Mouse (Mus musculus): ENCODE data around the gene Dpm2.
A peak's percentile ranks its signal among the peaks of the same experiment; 100 is the strongest.

Gene Dpm2

DNA sequence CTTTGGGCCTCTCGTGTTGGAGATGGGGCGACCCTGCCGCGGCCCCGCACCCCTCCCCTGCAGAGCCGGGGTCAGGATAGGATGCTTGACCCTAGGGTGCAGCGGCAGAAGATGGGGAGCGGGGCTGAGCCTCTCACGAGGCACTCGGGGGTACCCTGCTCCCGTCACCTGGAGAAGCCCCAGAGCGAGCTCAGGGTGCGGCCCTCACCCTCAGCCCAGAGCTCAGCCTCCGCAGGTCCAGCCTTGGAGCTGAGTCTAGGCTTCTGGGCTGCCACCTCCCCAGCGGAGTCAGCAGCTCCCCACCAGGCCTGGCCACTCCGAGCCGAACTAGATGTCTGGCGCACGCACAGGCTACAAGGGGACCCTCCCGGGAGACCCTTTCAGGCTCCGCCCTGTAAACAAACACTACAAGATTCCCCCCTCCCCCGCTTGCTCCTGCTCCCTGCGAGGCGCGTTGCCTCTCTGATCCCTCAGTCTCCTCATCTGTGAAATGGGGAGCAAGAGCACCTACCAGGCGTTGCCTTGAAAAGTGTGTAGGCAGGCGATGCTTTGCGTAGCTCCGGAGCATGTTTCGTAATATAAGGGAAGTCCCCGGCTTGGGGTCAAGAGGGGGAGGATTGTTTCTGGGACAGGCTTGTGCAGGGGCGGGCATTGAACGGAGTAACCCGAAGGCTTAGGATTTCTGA lies 36.7 kb downstream of the Dpm2 start:
- DNase-seq (ENCODE audit: low read depth, low spot score), result peak; percentile 64
- H3K27me3 ChIP-seq (ENCODE audit: control insufficient read depth, insufficient read depth, low read length, poor library complexity, severe bottlenecking), result no peaks in the 10 kb centered on the region
- no peaks in the 10 kb centered on the region for H3K36me3 ChIP-seq (ENCODE audit: control insufficient read depth, insufficient read depth, low read length, poor library complexity, severe bottlenecking)

DNA sequence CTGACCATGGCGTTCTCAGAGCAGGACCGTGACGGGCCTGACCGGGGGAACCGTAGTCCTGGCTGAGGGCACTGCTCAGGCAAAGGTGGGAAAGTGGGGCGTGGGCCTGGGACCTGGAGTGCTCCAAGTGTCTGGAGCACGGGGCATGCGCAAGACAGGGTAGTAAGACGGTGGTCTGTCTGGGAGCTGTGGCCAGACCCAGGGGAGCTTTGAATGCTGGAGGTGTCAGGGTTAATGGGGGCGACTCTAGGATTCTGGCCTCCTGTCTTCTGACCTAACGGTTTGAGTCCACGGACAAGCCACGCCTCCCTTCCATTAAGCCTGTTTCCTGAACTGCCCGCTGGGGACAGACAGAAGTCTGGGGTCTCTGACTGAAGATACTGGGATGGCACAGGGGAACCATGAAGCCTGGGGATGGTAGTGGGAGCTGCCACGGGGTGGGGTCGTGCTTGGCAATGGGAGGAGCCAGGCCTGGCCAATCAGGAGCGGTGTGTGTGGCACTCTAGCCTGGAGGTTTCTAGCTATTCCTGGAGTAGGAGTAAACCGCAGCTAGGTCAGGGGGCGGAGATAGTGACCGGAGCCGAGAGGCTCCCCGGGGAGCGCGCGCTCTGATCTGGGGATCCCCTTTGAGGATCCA lies 37.6 kb downstream of the Dpm2 start:
- H3K27me3 ChIP-seq (ENCODE audit: control insufficient read depth, insufficient read depth, low read length, poor library complexity, severe bottlenecking), result no peaks in the 10 kb centered on the region
- DNase-seq (ENCODE audit: low read depth, low spot score), result peak; percentile 73
- no peaks in the 10 kb centered on the region for H3K36me3 ChIP-seq (ENCODE audit: control insufficient read depth, insufficient read depth, low read length, poor library complexity, severe bottlenecking)

DNA sequence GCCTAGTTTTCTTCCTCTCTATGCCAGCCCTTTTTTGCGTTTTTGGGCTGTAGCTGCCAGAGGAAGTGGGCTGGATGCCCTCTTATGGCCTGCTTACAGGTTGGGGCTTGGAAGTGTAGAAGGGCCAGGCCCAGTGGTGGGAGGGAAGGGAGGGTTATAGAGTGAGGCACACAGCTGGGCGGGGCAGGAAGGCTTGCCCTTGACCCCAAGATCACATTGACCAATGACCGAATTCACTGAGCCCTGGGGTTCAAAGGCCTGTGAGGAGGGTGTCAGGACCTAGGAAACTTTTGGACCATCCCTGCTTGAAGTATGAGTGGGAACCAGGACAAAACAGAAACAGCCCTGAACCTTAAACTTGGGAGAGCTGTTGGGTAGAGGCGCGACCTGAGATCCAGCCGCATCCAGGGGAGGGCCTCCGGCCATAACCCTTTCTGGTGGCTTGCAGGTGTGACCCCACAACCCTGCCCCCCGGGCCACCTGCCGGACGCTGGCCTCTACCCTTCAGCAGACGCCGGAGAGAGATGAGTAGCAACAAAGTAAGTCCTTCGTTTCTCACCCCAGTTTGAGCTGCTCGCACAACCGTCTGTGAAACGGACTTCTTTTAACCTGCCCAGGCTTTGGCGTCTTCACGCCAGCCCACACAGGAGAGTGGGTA lies 38.2 kb downstream of the Dpm2 start:
- DNase-seq (ENCODE audit: low read depth, low spot score), result no peak
- Histone ChIP-seq H3K36me3 (ENCODE audit: control insufficient read depth, insufficient read depth, low read length, poor library complexity, severe bottlenecking) (no peaks in the 10 kb centered on the region), H3K27me3 (ENCODE audit: control insufficient read depth, insufficient read depth, low read length, poor library complexity, severe bottlenecking) (no peaks in the 10 kb centered on the region)

DNA sequence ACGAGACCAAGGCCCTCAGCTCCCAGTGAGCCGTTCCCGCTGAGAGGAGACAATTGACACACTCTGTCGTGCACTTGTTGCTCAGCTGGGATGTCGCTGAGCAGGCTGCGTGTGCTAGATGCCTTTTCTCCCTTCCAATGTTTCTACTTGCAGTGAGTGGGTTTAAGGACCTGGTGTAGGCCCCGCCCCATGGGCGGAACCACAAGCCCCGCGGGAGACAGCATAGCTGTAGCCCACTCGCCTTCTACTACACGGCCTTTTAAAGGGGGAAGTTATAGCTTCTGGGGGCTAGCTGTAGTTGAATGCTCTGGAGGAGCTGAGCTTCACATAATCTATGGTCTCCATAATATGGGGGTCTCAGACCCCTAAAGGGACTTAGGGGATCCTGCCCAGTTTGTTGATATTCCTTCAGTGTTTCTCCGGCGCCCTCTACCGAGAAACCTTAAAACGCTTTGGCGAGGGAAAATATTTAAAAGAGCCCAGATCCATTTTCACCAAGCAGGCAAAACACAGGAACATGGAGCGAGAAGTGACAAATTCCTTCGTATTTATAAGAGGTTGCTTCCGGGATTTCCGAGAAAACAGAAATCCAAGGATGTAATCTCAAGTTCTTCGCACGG lies 40.1 kb downstream of the Dpm2 start:
- no peaks in the 10 kb centered on the region for H3K27me3 ChIP-seq (ENCODE audit: control insufficient read depth, insufficient read depth, low read length, poor library complexity, severe bottlenecking)
- DNase-seq (ENCODE audit: low read depth, low spot score), result peak; percentile 42
- H3K36me3 ChIP-seq (ENCODE audit: control insufficient read depth, insufficient read depth, low read length, poor library complexity, severe bottlenecking), result no peaks in the 10 kb centered on the region

DNA sequence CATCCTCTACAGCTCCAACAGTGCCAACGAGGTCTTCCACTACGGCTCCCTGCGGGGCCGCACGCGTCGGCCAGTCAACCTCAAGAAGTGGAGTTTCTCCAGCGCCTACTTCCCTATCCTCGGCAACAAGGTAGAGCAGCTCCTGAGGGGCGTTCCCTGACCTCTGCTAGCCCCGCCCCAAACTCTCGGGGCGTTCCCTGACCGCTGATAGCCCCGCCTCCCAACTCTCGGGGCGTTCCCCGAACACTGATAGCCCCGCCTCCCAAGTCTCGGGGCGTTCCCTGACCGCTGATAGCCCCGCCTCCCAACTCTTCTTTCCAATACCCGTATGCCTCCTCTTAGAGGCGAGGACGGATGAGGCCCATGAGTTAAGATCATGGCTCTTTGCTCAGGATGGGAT lies 41.6 kb downstream of the Dpm2 start:
- Histone ChIP-seq H3K27me3 (ENCODE audit: control insufficient read depth, insufficient read depth, low read length, poor library complexity, severe bottlenecking) (no peaks in the 10 kb centered on the region), H3K36me3 (ENCODE audit: control insufficient read depth, insufficient read depth, low read length, poor library complexity, severe bottlenecking) (no peaks in the 10 kb centered on the region)
- no peak for DNase-seq (ENCODE audit: low read depth, low spot score)

DNA sequence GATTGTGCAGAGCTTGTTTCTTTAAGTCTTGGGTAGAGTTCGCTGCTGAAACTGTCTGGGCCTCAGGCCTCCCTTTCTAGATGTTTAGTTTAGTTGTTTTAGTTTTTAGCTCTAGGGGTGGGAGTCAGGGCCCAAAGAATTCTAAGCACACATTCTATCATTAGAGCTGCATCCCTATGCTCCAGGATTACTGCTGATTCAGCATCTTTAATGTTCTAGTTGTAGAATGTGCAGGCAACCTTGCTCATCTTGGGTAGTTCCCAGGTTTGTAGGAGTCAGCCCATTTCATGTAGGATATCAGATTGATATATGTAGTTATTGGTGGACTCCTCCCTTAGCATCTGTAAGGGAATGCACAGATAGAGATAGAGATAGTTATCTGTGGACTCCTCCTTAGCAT lies 46.5 kb downstream of the Dpm2 start:
- no peak for DNase-seq (ENCODE audit: low read depth, low spot score)
- Histone ChIP-seq H3K36me3 (ENCODE audit: control insufficient read depth, insufficient read depth, low read length, poor library complexity, severe bottlenecking) (no peaks in the 10 kb centered on the region), H3K27me3 (ENCODE audit: control insufficient read depth, insufficient read depth, low read length, poor library complexity, severe bottlenecking) (no peaks in the 10 kb centered on the region)

DNA sequence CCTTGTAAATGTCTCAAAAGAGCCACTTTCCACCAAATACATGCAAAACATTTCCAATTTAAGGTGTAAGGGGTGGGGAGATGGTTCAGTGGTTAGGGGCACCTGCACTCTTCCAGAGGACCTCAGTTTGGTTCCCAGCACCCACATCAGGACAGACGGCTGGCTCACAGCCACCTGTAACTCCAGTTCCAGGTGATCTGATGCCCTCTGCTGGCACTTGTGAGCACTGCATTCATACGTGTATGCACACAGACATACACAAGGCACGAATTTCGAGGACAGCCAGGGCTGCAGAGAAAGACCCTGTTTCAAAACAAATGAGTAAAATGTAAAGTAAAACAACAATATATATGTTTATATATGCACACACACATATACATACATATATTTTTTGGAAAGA lies 46.9 kb downstream of the Dpm2 start:
- Histone ChIP-seq H3K27me3 (ENCODE audit: control insufficient read depth, insufficient read depth, low read length, poor library complexity, severe bottlenecking) (no peaks in the 10 kb centered on the region), H3K36me3 (ENCODE audit: control insufficient read depth, insufficient read depth, low read length, poor library complexity, severe bottlenecking) (no peaks in the 10 kb centered on the region)
- DNase-seq (ENCODE audit: low read depth, low spot score), result peak; percentile 35

DNA sequence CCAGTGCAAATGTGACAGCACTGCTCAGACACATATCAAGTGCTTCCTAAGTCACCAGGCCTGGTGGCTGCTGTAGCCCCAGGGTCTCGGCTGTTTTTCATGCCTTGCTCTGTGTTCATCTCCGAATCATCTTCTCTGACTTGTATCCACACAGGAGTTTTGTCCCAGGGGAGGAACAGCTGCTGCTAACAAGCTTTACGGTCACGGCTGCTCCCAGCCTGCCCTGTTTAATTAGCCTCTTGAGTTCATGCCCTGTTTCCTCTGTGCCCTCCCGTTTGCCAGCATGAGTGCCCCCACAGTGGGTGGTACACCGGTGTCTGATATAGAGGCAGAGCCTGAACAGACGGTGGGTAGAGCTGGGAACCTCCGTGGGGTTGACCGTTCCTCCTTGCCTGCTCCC lies 47.4 kb downstream of the Dpm2 start:
- no peaks in the 10 kb centered on the region for H3K27me3 ChIP-seq (ENCODE audit: control insufficient read depth, insufficient read depth, low read length, poor library complexity, severe bottlenecking)
- H3K36me3 ChIP-seq (ENCODE audit: control insufficient read depth, insufficient read depth, low read length, poor library complexity, severe bottlenecking), result no peaks in the 10 kb centered on the region
- DNase-seq (ENCODE audit: low read depth, low spot score), result no peak

DNA sequence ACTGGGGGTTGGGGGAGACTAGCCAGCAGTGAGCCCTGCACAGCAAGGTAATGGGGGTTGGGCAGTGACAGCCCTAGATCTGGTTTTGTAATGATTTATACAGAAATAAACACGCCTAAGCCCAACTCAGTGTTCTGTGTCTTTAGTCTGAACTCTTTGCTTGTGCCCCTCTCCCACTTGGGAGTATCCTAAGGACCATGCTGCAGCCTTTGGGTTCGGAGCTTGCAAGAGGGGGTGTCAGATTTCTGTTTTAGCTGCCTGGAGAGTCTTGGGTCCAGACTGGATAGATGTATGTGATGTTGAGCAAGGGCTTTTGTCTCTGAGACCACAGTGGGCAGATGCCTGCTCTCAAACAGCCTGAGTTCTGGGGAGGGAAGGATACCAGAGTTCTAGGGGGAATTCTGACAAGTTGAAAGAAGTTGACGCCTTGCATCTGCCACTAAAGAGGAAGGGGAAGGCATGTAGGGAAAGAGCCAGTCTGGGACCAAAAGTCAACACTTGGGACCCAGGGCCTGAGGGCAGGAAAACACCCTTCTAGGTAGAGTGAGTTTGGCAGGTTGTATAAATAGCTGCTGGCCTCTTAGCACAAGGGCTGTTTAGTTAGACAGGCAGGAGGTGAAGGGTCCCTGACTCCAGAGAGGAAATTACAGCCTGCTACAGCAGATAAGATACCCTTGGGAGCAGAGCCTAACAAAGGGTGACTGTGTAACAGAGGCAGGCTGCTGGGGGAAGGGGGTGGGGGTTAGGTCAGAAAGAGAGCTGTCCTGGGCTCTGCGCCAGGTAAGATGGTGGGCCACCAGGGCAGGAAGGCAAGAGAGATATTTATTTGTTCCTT lies 50.2 kb downstream of the Dpm2 start:
- H3K27me3 ChIP-seq (ENCODE audit: control insufficient read depth, insufficient read depth, low read length, poor library complexity, severe bottlenecking), result no peaks in the 10 kb centered on the region
- no peak for DNase-seq (ENCODE audit: low read depth, low spot score)
- no peaks in the 10 kb centered on the region for H3K36me3 ChIP-seq (ENCODE audit: control insufficient read depth, insufficient read depth, low read length, poor library complexity, severe bottlenecking)

DNA sequence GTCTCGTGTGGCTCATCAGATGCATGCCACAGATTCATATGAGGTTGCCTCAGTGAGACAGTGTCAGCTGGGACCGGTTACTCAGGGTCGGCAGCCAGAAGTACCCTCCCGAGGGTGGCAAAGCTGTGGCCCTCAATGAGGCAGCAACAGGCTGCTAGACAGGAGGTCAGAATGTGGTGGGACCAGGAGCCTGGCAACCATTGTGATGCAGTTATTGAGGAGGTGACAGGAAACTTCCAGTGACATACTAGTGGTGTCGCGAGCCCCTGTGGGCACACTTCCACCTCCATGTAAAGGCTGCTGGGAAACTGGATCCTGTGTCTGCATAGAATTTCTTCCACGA lies 50.8 kb downstream of the Dpm2 start, which contains the start of gene Ak1:
TSS of gene Ak1 (plus strand) at position 242 of the 343 bp plus-strand sequence.
- Histone ChIP-seq H3K36me3 (ENCODE audit: control insufficient read depth, insufficient read depth, low read length, poor library complexity, severe bottlenecking) (no peaks in the 10 kb centered on the region), H3K27me3 (ENCODE audit: control insufficient read depth, insufficient read depth, low read length, poor library complexity, severe bottlenecking) (no peaks in the 10 kb centered on the region)
- DNase-seq (ENCODE audit: low read depth, low spot score), result no peak

All from splenic B cell, adult 2 months (primary cell).